20 mouse cellular contexts compared by ENCODE assay signal in genomic region chr6:34674897-34675296, GRCm38 (mm10).
DNase-seq lines count a peak whose midpoint lies in the region; ATAC-seq lines count a peak whose summit lies in the region.
"Had no signal": no experiment of that assay in that cellular context is flagged by ENCODE, and none has a peak within 500 bp of the region (broad histone marks: within the 10 kb centered on the region; RNA-seq: fewer than 3 reads in every experiment).

No protein-coding gene starts in this region.

- no peaks in the 10 kb centered on the region for H3K27me3 ChIP-seq in midbrain, embryonic 11.5 days (ENCODE audit: control insufficient read depth, insufficient read depth, low read length)
- H3K27me3 ChIP-seq in midbrain, embryonic 14.5 days (ENCODE audit: control insufficient read depth, insufficient read depth, low read length): no peaks in the 10 kb centered on the region
- H3K27me3 ChIP-seq: embryonic facial prominence, embryonic 15.5 days; forebrain, embryonic 13.5 days; limb, embryonic 15.5 days; midbrain, embryonic 15.5 days; neural tube, embryonic 12.5 days had no signal

- DNase-seq in heart, adult 11 months: peak; percentile 95
- no peak for DNase-seq in heart, postnatal 4 days
- DNase-seq in midbrain, embryonic 11.5 days (ENCODE audit: low spot score, missing footprints): peak; percentile 39
- no peak for DNase-seq in midbrain, embryonic 14.5 days
- no peak for DNase-seq in ovary, postnatal 10 days (ENCODE audit: low spot score)
- no peak for DNase-seq in Muller cell, postnatal 12 days (ENCODE audit: inconsistent ontology term)
- DNase-seq: adrenal gland, adult 2 months; cerebellum, postnatal 14 days; gastrocnemius, adult 2 months; kidney, postnatal 25 days; right cerebral cortex, adult 18-20 months had no signal

- H3K9ac ChIP-seq in midbrain, embryonic 11.5 days (ENCODE audit: low read length): no peak overlapping the region
- no peak overlapping the region for H3K9ac ChIP-seq in midbrain, embryonic 14.5 days (replicated peaks; ENCODE audit: low read length)
- H3K9ac ChIP-seq: embryonic facial prominence, embryonic 15.5 days; forebrain, embryonic 13.5 days; limb, embryonic 15.5 days; midbrain, embryonic 15.5 days; neural tube, embryonic 12.5 days had no signal

- no peak for ATAC-seq in midbrain, embryonic 11.5 days (ENCODE audit: low FRiP score)
- no peak for ATAC-seq in midbrain, embryonic 14.5 days (ENCODE audit: low FRiP score, low TSS enrichment)
- ATAC-seq in hematopoietic stem cell, adult 5-6 weeks (replicated peaks in 1 of 2; ENCODE audit: insufficient read depth in 1 of 2, low FRiP score in 2 of 2, low TSS enrichment in 1 of 2, low read depth in 1 of 2, poor library complexity in 2 of 2, severe bottlenecking in 2 of 2): peak; percentile 89 to 91
- ATAC-seq in megakaryocyte, adult 5-6 weeks (ENCODE audit: poor library complexity, severe bottlenecking): peak; percentile 76
- ATAC-seq: forebrain, embryonic 13.5 days; inflammation-experienced regulatory T-cells, adult 6 months; midbrain, embryonic 15.5 days had no signal

- H3K9me3 ChIP-seq in midbrain, embryonic 11.5 days (ENCODE audit: control insufficient read depth, low read length): no peaks in the 10 kb centered on the region
- no peaks in the 10 kb centered on the region for H3K9me3 ChIP-seq in midbrain, embryonic 14.5 days (ENCODE audit: control insufficient read depth, low read length)
- H3K9me3 ChIP-seq: embryonic facial prominence, embryonic 15.5 days; forebrain, embryonic 13.5 days; heart, embryonic 10.5 days; limb, embryonic 15.5 days; midbrain, embryonic 15.5 days; neural tube, embryonic 12.5 days had no signal

- no peaks in the 10 kb centered on the region for H3K36me3 ChIP-seq in midbrain, embryonic 11.5 days (ENCODE audit: control insufficient read depth, insufficient read depth, low read length)
- no peaks in the 10 kb centered on the region for H3K36me3 ChIP-seq in midbrain, embryonic 14.5 days (ENCODE audit: control insufficient read depth, insufficient read depth, low read length)
- H3K36me3 ChIP-seq: embryonic facial prominence, embryonic 15.5 days; limb, embryonic 15.5 days; midbrain, embryonic 15.5 days; neural tube, embryonic 12.5 days had no signal

- WGBS in midbrain, embryonic 11.5 days: 85% methylated on average over 10 of the region's 10 CpGs
- WGBS in midbrain, embryonic 14.5 days: 72% methylated on average over 10 of the region's 10 CpGs

- no peak overlapping the region for H3K4me2 ChIP-seq in midbrain, embryonic 11.5 days
- H3K4me2 ChIP-seq in midbrain, embryonic 14.5 days (ENCODE audit: low read length): no peak overlapping the region
- H3K4me2 ChIP-seq: embryonic facial prominence, embryonic 15.5 days; forebrain, embryonic 13.5 days; limb, embryonic 15.5 days; midbrain, embryonic 15.5 days; neural tube, embryonic 12.5 days had no signal

- H3K4me3 ChIP-seq in midbrain, embryonic 11.5 days (ENCODE audit: low read depth, low read length): no peak overlapping the region
- H3K4me3 ChIP-seq in midbrain, embryonic 14.5 days (replicated peaks; ENCODE audit: low read depth, low read length): no peak overlapping the region
- H3K4me3 ChIP-seq: embryonic facial prominence, embryonic 15.5 days; forebrain, embryonic 13.5 days; gastrocnemius, adult 2 months; heart, embryonic 10.5 days; limb, embryonic 15.5 days; midbrain, embryonic 15.5 days; neural tube, embryonic 12.5 days had no signal

- H3K4me1 ChIP-seq in midbrain, embryonic 11.5 days (ENCODE audit: control insufficient read depth, insufficient read depth, low read length): no peaks in the 10 kb centered on the region
- no peaks in the 10 kb centered on the region for H3K4me1 ChIP-seq in midbrain, embryonic 14.5 days (ENCODE audit: control insufficient read depth, insufficient read depth, low read length)
- H3K4me1 ChIP-seq: forebrain, embryonic 13.5 days; midbrain, embryonic 15.5 days; neural tube, embryonic 12.5 days had no signal

- H3K27ac ChIP-seq in midbrain, embryonic 11.5 days (ENCODE audit: low read depth, low read length): no peak overlapping the region
- H3K27ac ChIP-seq in midbrain, embryonic 14.5 days (replicated peaks; ENCODE audit: low read depth, low read length): no peak overlapping the region
- H3K27ac ChIP-seq: embryonic facial prominence, embryonic 15.5 days; forebrain, embryonic 13.5 days; gastrocnemius, adult 2 months; heart, embryonic 10.5 days; limb, embryonic 15.5 days; midbrain, embryonic 15.5 days; neural tube, embryonic 12.5 days had no signal

Comparison
In these comparisons a context has a peak if more than half of its experiments do, and no peak if none do; other contexts are left out.
1. DNase-seq: peak in heart, adult 11 months (single experiment) and midbrain, embryonic 11.5 days (single experiment); none in heart, postnatal 4 days (single experiment), midbrain, embryonic 14.5 days (single experiment), ovary, postnatal 10 days (single experiment) and Muller cell, postnatal 12 days (single experiment).
2. ATAC-seq: peak in hematopoietic stem cell, adult 5-6 weeks (2 of 2) and megakaryocyte, adult 5-6 weeks (single experiment); none in midbrain, embryonic 11.5 days (single experiment) and midbrain, embryonic 14.5 days (single experiment).